Mouse (Mus musculus): ENCODE data around the gene Shld1. TPM values are rescaled to one million over a fixed set of nuclear protein-coding genes. Genes with fewer than 3 reads are reported as not detected.

The Shld1 gene
- total RNA-seq (2021), result 1 to 10 TPM; 6.8 to 8.2 TPM
- long read RNA-seq, experiment 1, partial matches to known transcripts, result 7 of 20 reads
- long read RNA-seq, experiment 1, other reads (novel, unspliced or antisense), result 9 of 20 reads
- long read RNA-seq, experiment 2, partial matches to known transcripts, result 6 of 21 reads
- long read RNA-seq, experiment 2, other reads (novel, unspliced or antisense), result 13 of 21 reads

- DNase-seq (ENCODE audit: low spot score), result peak; percentile 94
Measured at GRCm38 (mm10) chr2:132686756-132687737, at the start of gene Shld1. Shld1 (plus strand) TSS chr2:132686931.

GRCm38 (mm10) chr2:132638306-132638705, 48.4 kb upstream of the Shld1 start:
- peak; percentile 21 for DNase-seq (ENCODE audit: low spot score)

- peak; percentile 52 for DNase-seq (ENCODE audit: low spot score)
Measured at GRCm38 (mm10) chr2:132639337-132639736, 47.4 kb upstream of the Shld1 start.

- DNase-seq (ENCODE audit: low spot score), result no peak
Measured at GRCm38 (mm10) chr2:132641196-132641595, 45.5 kb upstream of the Shld1 start.

GRCm38 (mm10) chr2:132643161-132643560, 43.6 kb upstream of the Shld1 start:
- no peak for DNase-seq (ENCODE audit: low spot score)

GRCm38 (mm10) chr2:132646856-132647745, 39.6 kb upstream of the Shld1 start:
- DNase-seq (ENCODE audit: low spot score), result no peak

- DNase-seq (ENCODE audit: low spot score), result peak; percentile 56
Measured at GRCm38 (mm10) chr2:132649352-132649870, 37.3 kb upstream of the Shld1 start.

GRCm38 (mm10) chr2:132650546-132650945, 36.2 kb upstream of the Shld1 start:
- DNase-seq (ENCODE audit: low spot score), result no peak

GRCm38 (mm10) chr2:132652476-132652875, 34.3 kb upstream of the Shld1 start:
- DNase-seq (ENCODE audit: low spot score), result peak; percentile 42

- peak; percentile 62 for DNase-seq (ENCODE audit: low spot score)
Measured at GRCm38 (mm10) chr2:132654834-132655495, 31.8 kb upstream of the Shld1 start.

GRCm38 (mm10) chr2:132657186-132657585, 29.5 kb upstream of the Shld1 start:
- DNase-seq (ENCODE audit: low spot score), result no peak

GRCm38 (mm10) chr2:132658412-132659120, 28.2 kb upstream of the Shld1 start:
- no peak for DNase-seq (ENCODE audit: low spot score)

GRCm38 (mm10) chr2:132669091-132669490, 17.6 kb upstream of the Shld1 start:
- DNase-seq (ENCODE audit: low spot score), result no peak

GRCm38 (mm10) chr2:132670290-132670689, 16.4 kb upstream of the Shld1 start:
- DNase-seq (ENCODE audit: low spot score), result no peak

- DNase-seq (ENCODE audit: low spot score), result no peak
Measured at GRCm38 (mm10) chr2:132672121-132672520, 14.6 kb upstream of the Shld1 start.

GRCm38 (mm10) chr2:132676111-132676510, 10.6 kb upstream of the Shld1 start:
- DNase-seq (ENCODE audit: low spot score), result no peak

GRCm38 (mm10) chr2:132685001-132685400, 1.7 kb upstream of the Shld1 start:
- DNase-seq (ENCODE audit: low spot score), result no peak

- DNase-seq (ENCODE audit: low spot score), result no peak
Measured at GRCm38 (mm10) chr2:132688611-132689021, 1.9 kb downstream of the Shld1 start.

GRCm38 (mm10) chr2:132689188-132689568, 2.4 kb downstream of the Shld1 start:
- no peak for DNase-seq (ENCODE audit: low spot score)

- DNase-seq (ENCODE audit: low spot score), result peak; percentile 81
Measured at GRCm38 (mm10) chr2:132689569-132690231, 3.0 kb downstream of the Shld1 start.
